Mouse (Mus musculus) ovary, adult 18-20 months (tissue): Measurements from ENCODE around the gene Ramp1.
A peak's percentile ranks its signal among the peaks of the same experiment; 100 is the strongest.

ENCODE experiments used
- DNase-seq: peaks from one replicate; pipeline ENCODE4 v3.0.0; 2022; ENCODE audit warnings: low spot score, mixed read lengths

The Ramp1 gene

GRCm38 (mm10) chr1:91179533-91180173 is at the start of gene Ramp1:
Gene Ramp1 (plus strand): TSS chr1:91179822.
- DNase-seq, result no peak

GRCm38 (mm10) chr1:91137036-91137435 is 42.6 kb upstream of the Ramp1 start:
- no peak for DNase-seq

GRCm38 (mm10) chr1:91144813-91145212 is 34.8 kb upstream of the Ramp1 start, which contains the start of gene Rbm44:
Gene Rbm44 (plus strand): TSS chr1:91145089.
- DNase-seq, result no peak

GRCm38 (mm10) chr1:91151509-91151908 is 28.1 kb upstream of the Ramp1 start:
- no peak for DNase-seq

GRCm38 (mm10) chr1:91166798-91167197 is 12.8 kb upstream of the Ramp1 start:
- DNase-seq, result no peak

- DNase-seq, result no peak
These were observed 10.5 kb upstream of the Ramp1 start for GRCm38 (mm10) chr1:91169157-91169556.

- DNase-seq, result no peak
These were observed 4.8 kb upstream of the Ramp1 start for GRCm38 (mm10) chr1:91174796-91175195.

GRCm38 (mm10) chr1:91176026-91176425 is 3.6 kb upstream of the Ramp1 start:
- DNase-seq, result no peak

- no peak for DNase-seq
These were observed 2.8 kb upstream of the Ramp1 start for GRCm38 (mm10) chr1:91176871-91177270.

GRCm38 (mm10) chr1:91179086-91179485 is 536 bp upstream of the Ramp1 start:
- DNase-seq, result peak; percentile 15

GRCm38 (mm10) chr1:91180174-91180565 is 548 bp downstream of the Ramp1 start:
- DNase-seq, result no peak

- no peak for DNase-seq
These were observed 1.1 kb downstream of the Ramp1 start for GRCm38 (mm10) chr1:91180723-91181122.

- no peak for DNase-seq
These were observed 1.6 kb downstream of the Ramp1 start for GRCm38 (mm10) chr1:91181261-91181660.

- DNase-seq, result no peak
These were observed 2.3 kb downstream of the Ramp1 start for GRCm38 (mm10) chr1:91181784-91182450.

GRCm38 (mm10) chr1:91183305-91183704 is 3.7 kb downstream of the Ramp1 start:
- no peak for DNase-seq

GRCm38 (mm10) chr1:91186677-91187076 is 7.1 kb downstream of the Ramp1 start:
- DNase-seq, result no peak

GRCm38 (mm10) chr1:91187315-91187714 is 7.7 kb downstream of the Ramp1 start:
- DNase-seq, result no peak

- DNase-seq, result no peak
These were observed 8.4 kb downstream of the Ramp1 start for GRCm38 (mm10) chr1:91187786-91188640.

GRCm38 (mm10) chr1:91188851-91189460 is 9.3 kb downstream of the Ramp1 start:
- no peak for DNase-seq

GRCm38 (mm10) chr1:91192184-91192583 is 12.6 kb downstream of the Ramp1 start:
- DNase-seq, result no peak

- DNase-seq, result no peak
These were observed 13.6 kb downstream of the Ramp1 start for GRCm38 (mm10) chr1:91193242-91193641.

- DNase-seq, result no peak
These were observed 14.1 kb downstream of the Ramp1 start for GRCm38 (mm10) chr1:91193680-91194079.
